Mouse (Mus musculus): ENCODE measurements around the gene Hist1h3d.
"Not testable (repeated sequence)": the region's sequence is repeated elsewhere in the genome, so short reads cannot be mapped to it uniquely, and the experiment has no call there.

Gene Hist1h3d

DNA sequence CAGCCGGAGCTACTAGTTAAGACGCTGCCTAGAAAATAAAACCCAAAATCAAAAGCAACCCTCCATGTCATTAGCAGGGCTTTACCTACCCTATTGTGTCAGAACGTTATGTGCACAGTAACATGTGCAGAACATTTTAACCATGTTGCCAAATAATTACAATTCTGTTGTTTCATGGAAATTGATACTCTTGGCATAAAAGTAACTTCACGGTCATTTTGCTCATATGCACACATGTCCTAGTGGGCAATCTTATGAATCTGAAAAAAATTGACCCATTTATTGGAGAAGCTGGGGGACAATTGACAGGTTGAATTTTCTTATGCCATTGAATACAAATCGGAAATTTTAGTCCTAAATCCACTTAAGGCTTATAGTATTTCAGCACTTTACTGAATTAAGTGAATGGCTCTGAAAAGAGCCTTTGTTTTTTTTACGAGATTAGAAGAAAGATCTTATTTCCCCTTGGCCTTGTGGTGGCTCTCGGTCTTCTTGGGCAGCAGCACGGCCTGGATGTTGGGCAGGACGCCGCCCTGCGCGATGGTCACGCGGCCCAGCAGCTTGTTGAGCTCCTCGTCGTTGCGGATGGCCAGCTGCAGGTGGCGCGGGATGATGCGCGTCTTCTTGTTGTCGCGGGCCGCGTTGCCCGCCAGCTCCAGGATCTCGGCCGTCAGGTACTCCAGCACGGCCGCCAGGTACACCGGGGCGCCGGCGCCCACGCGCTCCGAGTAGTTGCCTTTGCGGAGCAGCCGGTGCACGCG is 5.1 kb upstream of the Hist1h3d start:
- DNase-seq, result not testable (repeated sequence)

DNA sequence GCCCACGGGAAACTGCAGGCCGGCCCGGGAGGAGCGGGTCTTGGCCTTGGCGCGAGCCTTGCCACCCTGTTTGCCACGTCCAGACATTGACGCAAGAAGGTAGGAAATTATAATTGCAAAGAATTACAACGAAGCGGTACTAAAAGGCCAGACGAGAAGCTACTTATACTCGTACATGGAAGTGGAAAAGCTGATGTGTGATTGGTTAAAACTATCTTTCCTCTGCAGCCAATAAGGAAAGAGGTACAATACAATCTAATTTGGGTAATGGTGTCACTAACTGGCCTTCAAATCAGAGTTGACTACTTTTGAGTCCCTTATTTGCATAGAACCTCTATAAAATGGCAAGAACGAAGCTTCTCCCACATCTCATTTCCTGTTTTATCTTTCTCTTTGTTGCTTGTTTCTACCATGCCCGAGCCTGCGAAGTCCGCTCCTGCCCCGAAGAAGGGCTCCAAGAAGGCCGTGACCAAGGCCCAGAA is 4.5 kb upstream of the Hist1h3d start, which contains the start of the genes Hist1h2ae and Hist1h2bg:
TSS of gene Hist1h2ae (minus strand) at position 199 of the 482 bp plus-strand sequence.
TSS of gene Hist1h2bg (plus strand) at position 375 of the 482 bp plus-strand sequence.
- peak in 1 of 2 experiments; percentile 60 for DNase-seq

DNA sequence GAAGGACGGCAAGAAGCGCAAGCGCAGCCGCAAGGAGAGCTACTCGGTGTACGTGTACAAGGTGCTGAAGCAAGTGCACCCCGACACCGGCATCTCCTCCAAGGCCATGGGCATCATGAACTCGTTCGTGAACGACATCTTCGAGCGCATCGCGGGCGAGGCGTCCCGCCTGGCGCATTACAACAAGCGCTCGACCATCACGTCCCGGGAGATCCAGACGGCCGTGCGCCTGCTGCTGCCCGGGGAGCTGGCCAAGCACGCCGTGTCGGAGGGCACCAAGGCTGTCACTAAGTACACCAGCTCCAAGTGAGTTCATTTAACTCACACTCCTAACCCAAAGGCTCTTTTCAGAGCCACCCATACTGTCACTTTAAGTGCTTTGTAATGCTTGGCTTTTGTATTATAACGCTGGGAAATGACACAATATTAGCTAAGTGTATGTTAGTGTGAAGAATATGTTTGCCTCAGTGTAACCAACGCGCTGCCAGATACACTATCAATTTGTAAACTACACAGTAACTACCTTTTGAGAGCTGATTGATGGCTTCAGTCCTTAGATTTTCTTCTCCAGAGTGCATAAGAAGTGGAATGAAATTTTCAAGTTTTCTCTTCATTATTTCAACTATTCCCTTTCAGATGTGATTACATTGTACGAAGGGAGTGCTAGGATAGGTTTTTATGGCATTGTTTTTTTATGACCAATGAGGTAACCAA is 3.9 kb upstream of the Hist1h3d start:
- DNase-seq, result not testable (repeated sequence)

DNA sequence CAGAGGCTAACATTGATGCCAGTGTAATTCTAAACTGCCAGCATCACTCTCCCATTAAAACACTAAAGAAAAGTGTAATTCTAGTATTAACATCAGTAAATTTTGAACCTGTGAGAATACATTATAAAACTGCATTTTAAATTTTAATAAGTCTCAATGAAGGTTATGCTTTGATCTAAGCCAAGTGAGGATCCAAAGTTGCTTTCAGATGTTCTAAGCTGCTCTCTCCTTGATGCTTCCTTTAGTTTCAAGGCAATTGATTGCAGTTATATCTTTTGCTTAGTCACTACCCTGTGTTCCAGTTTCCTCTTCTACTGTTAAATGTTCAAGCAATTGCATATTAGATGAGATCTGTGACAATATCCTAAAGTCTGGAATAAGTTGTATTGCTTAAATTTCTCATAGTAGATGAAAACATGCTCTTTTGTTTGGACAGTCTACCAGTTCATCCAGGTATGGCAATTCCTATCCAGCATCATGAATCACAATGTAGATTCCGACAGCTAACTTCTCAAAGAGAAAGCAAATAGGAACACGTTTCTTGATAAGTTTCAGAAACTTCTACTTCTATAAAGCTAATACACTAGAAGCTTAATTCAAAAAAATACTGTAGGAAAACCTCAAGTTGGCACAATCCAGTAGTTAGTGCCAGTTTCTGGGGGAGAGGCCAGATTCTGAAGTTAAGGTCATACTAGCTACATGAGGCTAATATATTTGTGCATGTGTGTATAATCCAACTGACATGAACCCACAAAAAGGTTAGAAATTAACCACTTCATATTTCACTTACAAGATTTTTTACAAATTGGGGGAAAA is 3.1 kb upstream of the Hist1h3d start:
- DNase-seq, result no peak

DNA sequence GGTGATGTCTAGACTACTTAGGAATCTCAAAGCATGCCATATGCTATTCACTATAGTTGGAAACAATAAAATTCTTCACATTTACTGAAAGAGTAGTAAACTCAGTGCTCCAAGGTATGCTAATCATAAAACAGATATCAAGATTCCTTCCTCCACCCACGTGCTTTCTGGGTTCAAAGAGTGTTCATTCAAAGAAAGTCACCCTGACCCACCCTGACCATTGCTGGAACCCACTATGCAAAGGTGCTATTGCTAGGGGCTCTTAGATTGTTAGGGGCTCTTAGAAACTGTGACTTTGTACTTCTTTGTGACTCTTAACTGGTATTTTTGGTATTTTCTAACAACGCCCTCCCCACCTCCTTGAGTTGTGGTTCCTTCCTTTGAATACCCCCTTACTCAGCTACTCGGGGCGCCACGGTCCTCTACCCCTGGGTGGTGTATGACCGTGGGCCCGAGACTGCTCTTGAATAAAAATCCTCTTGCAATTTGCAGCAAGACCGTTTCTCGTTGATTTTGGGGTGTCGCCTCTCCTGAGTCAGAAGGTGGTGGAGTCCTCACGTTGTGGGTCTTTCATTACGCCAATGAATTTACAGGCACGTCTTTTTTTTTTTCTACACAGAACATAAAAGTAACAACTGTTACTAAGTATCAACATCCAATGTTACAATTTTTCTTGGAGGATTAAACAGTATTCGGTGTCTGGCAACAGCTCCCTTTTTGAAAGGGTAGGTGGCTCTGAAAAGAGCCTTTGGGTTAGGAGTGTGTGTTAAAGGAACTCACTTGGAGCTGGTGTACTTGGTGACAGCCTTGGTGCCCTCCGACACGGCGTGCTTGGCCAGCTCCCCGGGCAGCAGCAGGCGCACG is 2.3 kb upstream of the Hist1h3d start:
- DNase-seq, result not testable (repeated sequence)

DNA sequence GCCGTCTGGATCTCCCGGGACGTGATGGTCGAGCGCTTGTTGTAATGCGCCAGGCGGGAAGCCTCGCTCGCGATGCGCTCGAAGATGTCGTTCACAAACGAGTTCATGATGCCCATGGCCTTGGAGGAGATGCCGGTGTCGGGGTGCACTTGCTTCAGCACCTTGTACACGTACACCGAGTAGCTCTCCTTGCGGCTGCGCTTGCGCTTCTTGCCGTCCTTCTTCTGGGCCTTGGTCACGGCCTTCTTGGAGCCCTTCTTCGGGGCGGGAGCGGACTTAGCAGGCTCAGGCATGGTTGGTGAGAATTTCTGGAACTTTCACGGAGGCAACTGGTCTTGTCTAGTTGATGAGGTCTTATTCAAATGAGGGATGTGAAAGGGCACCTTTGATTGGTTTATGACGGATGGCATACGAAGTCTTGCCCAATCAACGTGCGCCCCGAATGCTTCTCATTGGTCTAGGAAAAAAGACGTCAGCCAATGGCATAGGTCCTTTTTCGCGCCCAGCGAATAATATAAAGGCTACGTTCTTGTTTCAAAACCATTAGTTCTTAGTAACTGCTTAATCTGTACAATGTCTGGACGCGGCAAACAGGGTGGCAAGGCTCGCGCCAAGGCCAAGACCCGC is 1.6 kb upstream of the Hist1h3d start, which contains the start of the genes Hist1h2bf and Hist1h2ad:
TSS of gene Hist1h2bf (minus strand) at position 299 of the 627 bp plus-strand sequence.
TSS of gene Hist1h2ad (plus strand) at position 484 of the 627 bp plus-strand sequence.
- DNase-seq, result peak; percentile 90 to 94

DNA sequence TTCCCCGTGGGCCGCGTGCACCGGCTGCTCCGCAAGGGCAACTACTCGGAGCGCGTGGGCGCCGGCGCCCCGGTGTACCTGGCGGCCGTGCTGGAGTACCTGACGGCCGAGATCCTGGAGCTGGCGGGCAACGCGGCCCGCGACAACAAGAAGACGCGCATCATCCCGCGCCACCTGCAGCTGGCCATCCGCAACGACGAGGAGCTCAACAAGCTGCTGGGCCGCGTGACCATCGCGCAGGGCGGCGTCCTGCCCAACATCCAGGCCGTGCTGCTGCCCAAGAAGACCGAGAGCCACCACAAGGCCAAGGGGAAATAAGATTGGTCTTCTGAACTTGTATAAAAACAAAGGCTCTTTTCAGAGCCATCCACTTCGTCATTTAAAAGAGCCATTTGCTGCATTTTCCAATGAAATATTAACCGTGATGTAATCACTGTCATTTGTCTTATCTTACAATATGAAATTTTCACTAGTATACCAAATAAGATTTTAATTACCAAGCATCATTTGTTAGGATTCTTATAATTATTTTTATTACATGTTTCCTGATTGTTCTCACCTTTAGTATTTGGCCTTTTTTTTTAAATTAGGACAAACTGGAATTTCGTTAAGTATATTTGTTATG is 905 bp upstream of the Hist1h3d start:
- not testable (repeated sequence) for DNase-seq

DNA sequence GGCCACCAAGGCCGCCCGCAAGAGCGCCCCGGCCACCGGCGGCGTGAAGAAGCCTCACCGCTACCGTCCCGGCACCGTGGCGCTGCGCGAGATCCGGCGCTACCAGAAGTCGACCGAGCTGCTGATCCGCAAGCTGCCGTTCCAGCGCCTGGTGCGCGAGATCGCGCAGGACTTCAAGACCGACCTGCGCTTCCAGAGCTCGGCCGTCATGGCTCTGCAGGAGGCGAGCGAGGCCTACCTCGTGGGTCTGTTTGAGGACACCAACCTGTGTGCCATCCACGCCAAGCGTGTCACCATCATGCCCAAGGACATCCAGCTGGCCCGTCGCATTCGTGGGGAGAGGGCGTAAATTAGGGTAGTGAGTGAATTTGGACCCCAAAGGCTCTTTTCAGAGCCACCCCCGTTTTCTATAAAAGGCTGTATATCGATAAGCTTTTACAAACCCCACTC is 326 bp downstream of the Hist1h3d start:
- not testable (repeated sequence) for DNase-seq

DNA sequence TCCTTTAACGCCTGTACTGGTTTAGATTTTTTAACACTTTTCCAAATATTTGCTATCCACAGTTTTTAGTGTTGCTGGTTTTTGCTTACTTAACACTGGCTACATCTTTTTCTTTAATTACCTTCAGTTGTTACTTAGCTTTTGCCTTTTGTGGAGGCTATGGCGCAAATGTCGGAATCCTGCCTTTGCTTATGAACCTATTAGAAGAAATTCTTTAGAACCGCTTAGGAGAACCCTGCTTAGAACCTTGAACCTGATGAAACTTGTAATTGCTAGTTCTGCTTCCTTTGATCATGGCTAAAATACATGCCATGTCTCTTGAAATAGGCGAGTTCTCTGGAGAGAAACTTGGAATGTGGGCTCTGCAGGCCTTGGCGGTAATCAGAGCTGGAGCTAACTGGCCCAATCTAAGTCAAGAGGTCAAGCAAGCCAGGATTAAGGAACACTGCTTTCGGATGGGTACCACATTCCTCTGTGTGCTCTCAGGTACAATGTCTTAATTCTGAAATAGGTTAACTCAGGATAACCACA is 853 bp downstream of the Hist1h3d start:
- no peak for DNase-seq

DNA sequence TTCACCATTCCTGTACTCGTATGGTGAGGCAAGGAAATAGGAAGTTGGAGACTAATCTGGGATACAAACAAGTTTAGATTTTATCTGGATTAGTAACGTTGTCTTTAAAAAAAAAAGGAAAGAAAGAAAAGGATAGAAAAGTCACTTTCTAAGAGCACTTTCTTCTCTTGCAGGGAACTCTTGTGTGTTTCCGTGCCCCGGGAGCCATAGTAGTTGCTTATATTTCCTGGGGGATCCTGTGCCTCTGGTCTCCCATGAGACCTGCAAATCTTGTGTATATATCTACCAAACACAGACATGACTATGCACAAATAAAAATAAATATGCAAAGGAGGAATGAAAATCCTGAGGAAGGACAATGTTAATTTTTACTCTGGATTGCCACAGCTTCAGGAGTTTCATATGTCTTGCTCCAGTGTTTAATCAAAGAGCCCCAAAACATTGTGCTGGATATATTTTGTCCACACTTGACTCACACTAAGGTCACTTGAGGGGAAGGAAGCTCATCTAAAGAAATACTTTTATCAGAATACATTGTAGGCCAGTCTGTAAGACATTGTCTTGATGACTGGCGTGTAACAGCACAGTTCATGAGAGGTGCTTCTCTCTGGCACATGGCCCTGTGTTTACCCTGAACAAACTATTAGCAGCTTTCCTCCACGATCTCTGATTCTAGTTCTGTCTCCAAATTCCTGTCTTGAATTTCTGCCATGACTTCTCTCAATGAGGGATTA is 1.5 kb downstream of the Hist1h3d start:
- DNase-seq, result no peak

DNA sequence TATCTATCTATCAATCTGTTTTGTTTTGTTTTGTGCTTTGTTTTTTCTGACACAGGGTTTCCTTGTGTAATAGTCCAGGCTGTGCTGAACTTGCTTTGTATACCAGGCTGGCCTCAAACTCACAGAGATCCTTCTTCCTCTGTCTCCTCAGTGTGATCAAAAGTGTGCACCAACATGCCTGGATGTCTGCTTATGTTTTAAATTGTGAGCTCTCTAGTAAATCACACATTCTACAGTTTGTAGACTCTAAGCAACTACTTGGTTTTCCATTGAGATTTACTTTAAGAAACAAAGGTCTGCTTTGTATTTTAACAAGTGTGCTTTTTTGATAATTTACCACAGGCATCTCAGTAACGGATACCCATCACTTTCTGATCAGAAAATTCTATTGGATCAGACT is 2.3 kb downstream of the Hist1h3d start:
- no peak for DNase-seq

DNA sequence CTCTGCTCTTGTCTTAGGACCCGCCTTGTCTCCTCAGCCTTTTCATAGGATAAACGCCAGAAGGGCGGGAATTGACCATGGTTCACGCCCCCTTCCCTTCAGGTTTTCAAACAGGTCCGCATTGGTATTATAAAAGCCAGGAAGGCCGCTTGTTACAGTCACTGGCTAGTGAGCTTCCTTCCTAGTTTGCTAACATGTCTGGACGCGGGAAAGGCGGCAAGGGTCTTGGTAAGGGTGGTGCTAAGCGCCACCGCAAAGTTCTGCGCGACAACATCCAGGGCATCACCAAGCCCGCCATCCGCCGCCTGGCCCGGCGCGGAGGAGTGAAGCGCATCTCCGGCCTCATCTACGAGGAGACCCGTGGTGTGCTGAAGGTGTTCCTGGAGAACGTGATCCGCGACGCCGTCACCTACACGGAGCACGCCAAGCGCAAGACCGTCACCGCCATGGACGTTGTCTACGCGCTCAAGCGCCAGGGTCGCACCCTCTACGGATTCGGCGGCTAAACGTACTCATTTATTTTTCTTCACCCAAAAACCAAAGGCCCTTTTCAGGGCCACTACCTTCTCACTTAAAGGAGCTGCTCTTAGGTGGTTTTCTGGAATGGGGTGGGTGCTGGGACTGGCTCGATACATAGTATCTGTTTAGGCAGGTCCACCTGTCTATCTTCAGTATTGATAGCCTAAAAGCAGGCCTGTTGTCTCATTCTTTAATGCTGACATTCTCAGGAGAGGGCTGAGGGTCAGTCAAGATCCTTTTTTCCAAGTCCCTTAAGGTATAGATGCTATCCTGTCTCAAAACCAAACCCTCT is 6.0 kb downstream of the Hist1h3d start, which contains the start of gene Hist1h4d:
TSS of gene Hist1h4d (plus strand) at position 191 of the 811 bp plus-strand sequence.
- peak; percentile 96 for DNase-seq

DNA sequence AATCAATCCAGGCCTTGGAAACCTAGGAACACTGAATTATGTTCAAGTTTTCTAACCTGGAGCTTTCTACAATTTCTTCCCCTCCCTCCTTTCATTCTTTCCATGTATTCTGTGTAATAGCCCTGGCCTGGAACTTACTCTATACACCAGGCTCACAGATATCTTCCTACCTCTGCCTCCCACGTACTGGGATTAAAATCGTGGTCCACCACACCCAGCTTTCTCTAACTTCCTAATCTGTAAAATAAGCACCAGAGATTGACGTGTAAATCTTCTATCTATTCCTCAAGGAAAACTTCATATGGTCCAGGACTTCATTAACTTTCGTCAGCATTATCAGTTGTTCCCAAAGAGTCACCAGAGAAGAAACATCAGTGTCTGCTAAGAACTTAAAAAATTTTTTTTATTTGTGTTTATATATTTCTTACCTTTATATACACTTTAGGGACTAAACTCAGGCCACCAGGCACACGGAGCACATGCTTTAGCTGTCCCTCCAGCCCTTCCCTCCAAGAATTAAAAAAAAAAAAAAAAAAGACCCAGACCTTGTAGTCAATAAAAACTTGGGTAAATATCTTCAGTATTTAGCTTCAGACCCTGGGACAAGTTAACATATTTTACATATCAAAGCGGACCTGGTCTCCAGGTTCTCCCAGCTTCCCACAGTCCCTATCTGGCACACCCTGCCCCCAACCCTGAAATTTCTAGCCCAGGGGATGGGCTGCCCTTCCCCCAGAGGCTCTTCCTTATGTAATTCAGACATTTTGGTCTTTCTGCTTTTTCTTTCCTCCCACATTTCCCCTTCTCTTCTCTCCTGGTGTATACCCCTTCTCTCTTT is 6.9 kb downstream of the Hist1h3d start:
- no peak for DNase-seq

DNA sequence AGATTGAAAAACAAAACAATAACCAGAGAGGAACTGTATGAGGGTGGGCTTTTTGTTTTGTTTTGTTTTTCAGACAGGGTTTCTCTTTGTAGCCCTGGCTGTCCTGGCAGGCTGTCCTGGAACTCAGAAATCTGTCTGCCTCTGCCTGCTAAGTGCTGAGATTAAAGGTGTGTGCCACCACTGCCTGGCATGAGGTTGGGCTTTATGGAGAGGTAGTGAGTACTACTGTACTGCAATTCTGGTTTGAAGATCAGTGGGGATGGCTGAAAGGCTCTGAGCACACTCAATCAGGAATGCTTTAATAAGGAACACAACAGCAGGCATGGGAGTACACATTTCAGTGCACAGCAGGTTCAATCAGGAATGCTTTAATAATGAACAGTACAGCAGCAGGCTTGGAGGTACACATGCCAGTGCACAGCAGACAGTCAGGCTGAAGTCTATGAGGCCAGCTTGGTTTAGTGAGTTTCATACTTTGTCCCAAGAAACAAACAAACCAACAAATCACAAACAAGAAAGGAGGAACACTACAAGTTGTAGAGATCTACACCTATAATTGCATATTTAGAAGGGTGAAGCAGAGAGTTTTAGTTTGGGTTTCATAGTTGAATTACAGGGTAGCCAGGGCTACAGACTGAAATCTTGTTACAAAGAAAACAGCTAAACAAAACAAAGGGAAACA is 8.0 kb downstream of the Hist1h3d start:
- DNase-seq, result no peak

DNA sequence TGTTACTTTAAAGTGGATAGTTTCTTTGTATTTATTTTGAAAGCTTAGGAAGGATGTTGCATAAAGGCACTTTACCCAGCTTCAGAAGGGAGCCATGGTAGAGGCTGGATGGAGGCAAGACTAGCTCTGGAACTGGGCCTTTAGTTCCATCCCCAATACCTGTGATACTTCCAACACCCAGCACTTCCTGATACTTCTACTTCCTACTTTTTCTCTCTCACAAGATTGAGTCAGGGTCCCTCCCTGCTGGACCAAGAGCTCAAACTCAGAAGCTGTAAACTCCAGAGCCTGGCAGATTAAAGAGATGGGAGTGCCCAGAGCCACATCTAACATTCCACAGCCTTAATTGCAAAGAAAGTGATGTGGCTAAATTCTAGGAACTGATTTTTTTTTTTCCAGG is 8.8 kb downstream of the Hist1h3d start:
- DNase-seq, result no peak

DNA sequence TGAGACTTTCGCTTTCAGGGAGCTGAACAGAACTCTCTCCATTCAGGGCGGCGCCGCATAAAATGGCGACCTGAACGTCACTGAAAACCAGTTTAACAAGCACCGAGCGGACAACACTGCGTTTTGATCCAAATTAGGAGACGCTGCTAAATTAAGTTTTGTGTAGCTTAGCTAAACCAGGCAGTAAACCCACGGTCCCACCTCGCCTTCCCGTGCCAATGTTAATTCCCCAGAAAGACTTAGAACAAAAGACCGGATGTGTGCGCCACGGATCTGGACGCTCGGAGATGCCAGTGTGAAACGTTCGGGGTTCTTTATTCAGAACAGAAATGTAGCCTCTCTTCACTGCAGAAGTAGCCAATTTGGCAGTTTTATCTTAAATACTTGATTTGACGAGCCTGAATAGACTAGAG is 9.5 kb downstream of the Hist1h3d start:
- DNase-seq, result peak; percentile 71 to 82
